Mouse (Mus musculus): Measurements from ENCODE around the gene Nfkbil1.

DNA sequence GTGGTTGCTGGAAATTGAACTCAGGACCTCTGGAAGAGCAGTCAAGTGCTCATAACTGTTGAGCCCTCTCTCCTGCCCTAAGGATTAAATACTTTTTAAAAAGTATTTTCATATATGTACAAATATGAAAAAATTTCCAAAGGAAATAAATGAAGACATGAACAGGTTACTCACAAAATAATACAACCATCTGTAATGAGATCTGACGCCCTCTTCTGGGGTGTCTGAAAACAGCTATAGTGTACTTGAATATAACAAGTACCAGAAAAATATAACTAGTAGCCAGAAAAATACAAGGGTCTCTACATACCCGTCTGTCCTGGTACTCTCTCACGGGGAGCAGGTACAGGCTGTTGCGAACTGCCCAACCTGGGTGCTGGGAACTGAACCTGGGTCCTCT lies 11.0 kb downstream of the Nfkbil1 start:
- TF ChIP-seq RAD21 (IDR thresholded peaks at IDR 0.05; ENCODE audit: low read depth, low read length) (no peak; the same call in none of the 2 replicates), CTCF (conservative IDR thresholded peaks at IDR 0.05 in 1 of 2, IDR thresholded peaks at IDR 0.05 in 1 of 2; ENCODE audit: low read depth in 2 of 2, low read length in 2 of 2) (no peak), USF1 (IDR thresholded peaks at IDR 0.05; ENCODE audit: low read depth, low read length) (no peak)
